In genomic region chr7:80241661-80242060, GRCm38 (mm10) we compare ENCODE assay signal across 28 mouse cellular contexts. TPM values are rescaled to one million over a fixed set of nuclear protein-coding genes. Genes with fewer than 3 reads are reported as not detected.
DNase-seq lines count a peak whose midpoint lies in the region; ATAC-seq and TF ChIP-seq lines count a peak whose summit lies in the region.
"Had no signal": no experiment of that assay in that cellular context is flagged by ENCODE, and none has a peak within 500 bp of the region (broad histone marks: within the 10 kb centered on the region; RNA-seq: fewer than 3 reads in every experiment).

No protein-coding gene starts in this region.

- H3K4me1 ChIP-seq in intestine, embryonic 14.5 days (replicated peaks; ENCODE audit: control insufficient read depth, insufficient read depth, low read length): 0 out of 2 replicates have a peak, but pooled peaks cover 3% of the 10 kb centered on the region
- H3K4me1 ChIP-seq in intestine, embryonic 15.5 days (replicated peaks): no peaks in the 10 kb centered on the region
- H3K4me1 ChIP-seq in lung, embryonic 15.5 days: 0 out of 2 replicates have a peak, but pooled peaks cover 3% of the 10 kb centered on the region
- no peaks in the 10 kb centered on the region for H3K4me1 ChIP-seq in lung, adult 2 months (ENCODE audit: control insufficient read depth, insufficient read depth, low read length)
- H3K4me1 ChIP-seq: embryonic facial prominence, embryonic 13.5 days; forebrain, embryonic 12.5 days had no signal

- no peak for TF ChIP-seq CTCF in lung, adult 2 months (IDR thresholded peaks at IDR 0.05; ENCODE audit: insufficient read depth, low read length)

- H3K9me3 ChIP-seq in intestine, embryonic 14.5 days (ENCODE audit: control insufficient read depth, low read length): no peaks in the 10 kb centered on the region
- H3K9me3 ChIP-seq in intestine, embryonic 15.5 days: no peaks in the 10 kb centered on the region
- H3K9me3 ChIP-seq in lung, embryonic 15.5 days: no peaks in the 10 kb centered on the region
- H3K9me3 ChIP-seq: embryonic facial prominence, embryonic 10.5 days; forebrain, embryonic 12.5 days; forebrain, embryonic 15.5 days; heart, embryonic 10.5 days; heart, embryonic 13.5 days had no signal

- ATAC-seq in intestine, embryonic 14.5 days (replicated peaks; ENCODE audit: low FRiP score, low TSS enrichment, low read depth): no peak
- ATAC-seq in intestine, embryonic 15.5 days: no peak
- no peak for ATAC-seq in lung, embryonic 15.5 days (ENCODE audit: borderline replicate concordance, extremely low read depth, low FRiP score, low TSS enrichment)
- ATAC-seq: forebrain, embryonic 15.5 days; Patski had no signal

- 59% methylated on average over 4 of the region's 4 CpGs for WGBS in intestine, embryonic 14.5 days
- 63% methylated on average over 4 of the region's 4 CpGs for WGBS in intestine, embryonic 15.5 days
- WGBS in lung, embryonic 15.5 days: 45% methylated on average over 4 of the region's 4 CpGs
- WGBS in lung, adult 2 months: 47% methylated on average over 4 of the region's 4 CpGs

- H3K4me3 ChIP-seq in intestine, embryonic 14.5 days (ENCODE audit: low read depth, low read length): no peak overlapping the region
- H3K4me3 ChIP-seq in intestine, embryonic 15.5 days (replicated peaks): no peak overlapping the region
- no peak overlapping the region for H3K4me3 ChIP-seq in lung, embryonic 15.5 days
- H3K4me3 ChIP-seq in lung, adult 2 months (replicated peaks; ENCODE audit: extremely low read depth, low read depth, low read length): no peak overlapping the region
- H3K4me3 ChIP-seq: embryonic facial prominence, embryonic 10.5 days; embryonic facial prominence, embryonic 13.5 days; erythroblast, embryonic 14.5 days; forebrain, embryonic 12.5 days; forebrain, embryonic 15.5 days; heart, adult 2 months; heart, embryonic 10.5 days; heart, embryonic 13.5 days had no signal

- H3K27ac ChIP-seq in intestine, embryonic 14.5 days (ENCODE audit: low read depth): 0 out of 2 replicates have a peak overlapping the region, but pooled peaks have one; percentile 4
- H3K27ac ChIP-seq in intestine, embryonic 15.5 days: no peak overlapping the region
- H3K27ac ChIP-seq in lung, embryonic 15.5 days: peak overlapping the region; percentile 34
- H3K27ac ChIP-seq: embryonic facial prominence, embryonic 10.5 days; embryonic facial prominence, embryonic 13.5 days; forebrain, embryonic 12.5 days; forebrain, embryonic 15.5 days; heart, adult 2 months; heart, embryonic 10.5 days; heart, embryonic 13.5 days; hindbrain, embryonic 14.5 days had no signal

- no peaks in the 10 kb centered on the region for H3K27me3 ChIP-seq in intestine, embryonic 14.5 days (replicated peaks; ENCODE audit: control insufficient read depth, insufficient read depth, low read length)
- no peaks in the 10 kb centered on the region for H3K27me3 ChIP-seq in intestine, embryonic 15.5 days (replicated peaks)
- H3K27me3 ChIP-seq in lung, embryonic 15.5 days: no peaks in the 10 kb centered on the region
- H3K27me3 ChIP-seq: CH12.LX; embryonic facial prominence, embryonic 13.5 days; forebrain, embryonic 12.5 days; forebrain, embryonic 15.5 days; heart, embryonic 13.5 days; Patski had no signal

- DNase-seq in intestine, embryonic 14.5 days (ENCODE audit: low spot score): no peak
- no peak for DNase-seq in lung, postnatal 10 days
- peak; percentile 15 for DNase-seq in lung, postnatal 36 days
- DNase-seq in lung, adult 2 months: no peak
- no peak for DNase-seq in right cerebral cortex, postnatal 14 days
- DNase-seq: adrenal gland, postnatal 25 days; B cell, adult 2 months; cerebellum, adult 11-12 months; cerebellum, adult 8-10 months; cerebellum, postnatal 10 days; cerebellum, postnatal 36 days; embryo, embryonic 11 days; gastrocnemius, postnatal 25 days; heart, adult 2 months; heart, postnatal 14 days; heart, postnatal 4 days had no signal

- no peak overlapping the region for H3K9ac ChIP-seq in intestine, embryonic 14.5 days (ENCODE audit: low read length)
- no peak overlapping the region for H3K9ac ChIP-seq in intestine, embryonic 15.5 days
- no peak overlapping the region for H3K9ac ChIP-seq in lung, embryonic 15.5 days
- H3K9ac ChIP-seq: embryonic facial prominence, embryonic 13.5 days; forebrain, embryonic 12.5 days; forebrain, embryonic 15.5 days; heart, embryonic 13.5 days; hindbrain, embryonic 14.5 days had no signal

- H3K4me2 ChIP-seq in intestine, embryonic 14.5 days (ENCODE audit: low read length): no peak overlapping the region
- H3K4me2 ChIP-seq in intestine, embryonic 15.5 days (replicated peaks): no peak overlapping the region
- H3K4me2 ChIP-seq in lung, embryonic 15.5 days: no peak overlapping the region
- H3K4me2 ChIP-seq: embryonic facial prominence, embryonic 13.5 days; forebrain, embryonic 12.5 days; forebrain, embryonic 15.5 days; heart, embryonic 13.5 days; hindbrain, embryonic 14.5 days had no signal

- peaks cover 13% of the 10 kb centered on the region for H3K36me3 ChIP-seq in intestine, embryonic 14.5 days (ENCODE audit: control insufficient read depth, insufficient read depth, low read length)
- 0 out of 2 replicates have a peak, but pooled peaks cover 5% of the 10 kb centered on the region for H3K36me3 ChIP-seq in intestine, embryonic 15.5 days
- peaks cover 25% of the 10 kb centered on the region for H3K36me3 ChIP-seq in lung, embryonic 15.5 days

- no peak for TF ChIP-seq POLR2A in lung, adult 2 months (IDR thresholded peaks at IDR 0.05; ENCODE audit: borderline replicate concordance, extremely low read depth, low read depth, low read length)

RNA-seq across cellular contexts. Expression of gene Ttll13, which starts 4.5 kb away (rescaled TPM):
- 0.56 and 0.66 TPM in 2 replicates for polyA plus RNA-seq in intestine, embryonic 14.5 days (2014; fragmentation: Nextera tagmentation; extraction: Ambion mirVana)
- 0.96 and 1.3 TPM in 2 replicates for polyA plus RNA-seq in intestine, embryonic 15.5 days (2015; fragmentation: Nextera tagmentation; extraction: Ambion mirVana)
- 0.73 and 0.93 TPM in 2 replicates for polyA plus RNA-seq in lung, embryonic 15.5 days (2015; fragmentation: Nextera tagmentation; extraction: Ambion mirVana)
- 1.2 and 1.3 TPM in 2 replicates for polyA plus RNA-seq in lung, adult 2 months (2012; rRNA removed)

RNA-seq across cellular contexts. Expression of gene Gdpgp1, which starts 9.0 kb away (rescaled TPM):
- 4.4 and 4.5 TPM in 2 replicates for polyA plus RNA-seq in intestine, embryonic 14.5 days (2014; fragmentation: Nextera tagmentation; extraction: Ambion mirVana)
- polyA plus RNA-seq in intestine, embryonic 15.5 days (2015; fragmentation: Nextera tagmentation; extraction: Ambion mirVana): 6.5 and 6.6 TPM in 2 replicates
- 3.0 and 4.0 TPM in 2 replicates for polyA plus RNA-seq in lung, embryonic 15.5 days (2015; fragmentation: Nextera tagmentation; extraction: Ambion mirVana)
- 2.4 and 3.2 TPM in 2 replicates for polyA plus RNA-seq in lung, adult 2 months (2012; rRNA removed)

RNA-seq across cellular contexts. Expression of gene Cib1, which starts 9.0 kb away (rescaled TPM):
- 129 and 156 TPM in 2 replicates for polyA plus RNA-seq in intestine, embryonic 14.5 days (2014; fragmentation: Nextera tagmentation; extraction: Ambion mirVana)
- 199 and 237 TPM in 2 replicates for polyA plus RNA-seq in intestine, embryonic 15.5 days (2015; fragmentation: Nextera tagmentation; extraction: Ambion mirVana)
- polyA plus RNA-seq in lung, embryonic 15.5 days (2015; fragmentation: Nextera tagmentation; extraction: Ambion mirVana): 79.1 and 90.8 TPM in 2 replicates
- 93.8 and 94.6 TPM in 2 replicates for polyA plus RNA-seq in lung, adult 2 months (2012; rRNA removed)

RNA-seq across cellular contexts. Expression of gene Ngrn, which starts 19.4 kb away (rescaled TPM):
- polyA plus RNA-seq in intestine, embryonic 14.5 days (2014; fragmentation: Nextera tagmentation; extraction: Ambion mirVana): 51.1 and 51.4 TPM in 2 replicates
- 51.3 and 52.8 TPM in 2 replicates for polyA plus RNA-seq in intestine, embryonic 15.5 days (2015; fragmentation: Nextera tagmentation; extraction: Ambion mirVana)
- 44.6 and 45.7 TPM in 2 replicates for polyA plus RNA-seq in lung, embryonic 15.5 days (2015; fragmentation: Nextera tagmentation; extraction: Ambion mirVana)
- polyA plus RNA-seq in lung, adult 2 months (2012; rRNA removed): 21.0 and 26.2 TPM in 2 replicates

RNA-seq across cellular contexts. Expression of gene Vps33b, which starts 27.8 kb away (rescaled TPM):
- polyA plus RNA-seq in intestine, embryonic 14.5 days (2014; fragmentation: Nextera tagmentation; extraction: Ambion mirVana): 11.4 and 16.6 TPM in 2 replicates
- polyA plus RNA-seq in intestine, embryonic 15.5 days (2015; fragmentation: Nextera tagmentation; extraction: Ambion mirVana): 12.7 and 14.8 TPM in 2 replicates
- polyA plus RNA-seq in lung, embryonic 15.5 days (2015; fragmentation: Nextera tagmentation; extraction: Ambion mirVana): 9.5 and 11.1 TPM in 2 replicates
- polyA plus RNA-seq in lung, adult 2 months (2012; rRNA removed): 11.9 and 14.4 TPM in 2 replicates
